In the genomic region with DNA sequence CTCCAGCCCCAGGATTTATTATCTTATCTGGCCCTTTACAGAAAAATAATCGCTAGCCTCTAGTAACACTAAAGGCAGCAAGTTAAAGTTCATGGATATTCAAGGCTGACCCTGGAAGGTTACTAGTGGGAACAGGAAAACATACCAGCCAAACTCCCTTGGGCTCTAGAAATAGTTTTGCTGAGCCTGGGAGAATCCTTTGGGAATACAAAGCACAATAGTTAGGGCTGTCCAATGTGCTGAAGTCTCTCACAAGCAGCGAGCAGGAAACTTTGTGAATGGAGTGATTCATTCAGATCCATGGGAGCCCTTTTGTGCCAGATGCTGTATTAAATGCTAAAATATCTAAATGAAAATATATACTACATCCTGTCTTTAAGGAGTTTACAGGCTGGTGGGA, we compare ENCODE assay signal across 16 mouse cellular contexts. TPM values are rescaled to one million over a fixed set of nuclear protein-coding genes. Genes with fewer than 3 reads are reported as not detected.
A peak's percentile ranks its signal among the peaks of the same experiment; 100 is the strongest.
DNase-seq lines count a peak whose midpoint lies in the region; ATAC-seq and TF ChIP-seq lines count a peak whose summit lies in the region.
"Had no signal": no experiment of that assay in that cellular context is flagged by ENCODE, and none has a peak within 500 bp of the region (broad histone marks: within the 10 kb centered on the region; RNA-seq: fewer than 3 reads in every experiment).

No protein-coding gene starts in this region.

- H3K27ac ChIP-seq in heart, embryonic 12.5 days (ENCODE audit: poor library complexity, severe bottlenecking), result no peak overlapping the region
- 0 out of 2 replicates have a peak overlapping the region, but pooled peaks have one; percentile 74 for H3K27ac ChIP-seq in layer of hippocampus, adult 2 months
- peak overlapping the region; percentile 97 for H3K27ac ChIP-seq in liver, embryonic 15.5 days (replicated peaks)
- no peak overlapping the region for H3K27ac ChIP-seq in hindbrain, postnatal 0 days
- H3K27ac ChIP-seq: midbrain, embryonic 10.5 days had no signal

- H3K9ac ChIP-seq in heart, embryonic 12.5 days, result no peak overlapping the region
- H3K9ac ChIP-seq in liver, embryonic 15.5 days, result no peak overlapping the region
- no peak overlapping the region for H3K9ac ChIP-seq in hindbrain, postnatal 0 days (replicated peaks; ENCODE audit: low read length)
- H3K9ac ChIP-seq: heart, embryonic 13.5 days; stomach, embryonic 15.5 days had no signal

- H3K36me3 ChIP-seq in heart, embryonic 12.5 days, result peaks cover 2% of the 10 kb centered on the region; the same call in 1 of the 2 replicates
- H3K36me3 ChIP-seq in liver, embryonic 15.5 days (replicated peaks), result peaks cover 66% of the 10 kb centered on the region
- no peaks in the 10 kb centered on the region for H3K36me3 ChIP-seq in hindbrain, postnatal 0 days (ENCODE audit: insufficient read depth, low read length)

- WGBS in heart, embryonic 12.5 days, result 31% methylated on average over 2 of the region's 2 CpGs
- 57% methylated on average over 2 of the region's 2 CpGs for WGBS in liver, embryonic 15.5 days (ENCODE audit: insufficient replicate concordance)
- WGBS in hindbrain, postnatal 0 days, result 53% methylated on average over 2 of the region's 2 CpGs

- TF ChIP-seq CTCF in layer of hippocampus, adult 2 months (conservative IDR thresholded peaks at IDR 0.05), result no peak
- TF ChIP-seq CTCF in hindbrain, postnatal 0 days (IDR thresholded peaks at IDR 0.05; ENCODE audit: low read depth), result no peak

- peaks cover 35% of the 10 kb centered on the region for H3K4me1 ChIP-seq in heart, embryonic 12.5 days (replicated peaks)
- H3K4me1 ChIP-seq in liver, embryonic 15.5 days (replicated peaks), result peaks cover 84% of the 10 kb centered on the region
- H3K4me1 ChIP-seq in hindbrain, postnatal 0 days (ENCODE audit: insufficient read depth, low read length), result no peaks in the 10 kb centered on the region

- H3K4me3 ChIP-seq in heart, embryonic 12.5 days, result no peak overlapping the region
- H3K4me3 ChIP-seq in layer of hippocampus, adult 2 months, result no peak overlapping the region
- no peak overlapping the region for H3K4me3 ChIP-seq in liver, embryonic 15.5 days (replicated peaks)
- H3K4me3 ChIP-seq in hindbrain, postnatal 0 days (ENCODE audit: low read length), result no peak overlapping the region
- H3K4me3 ChIP-seq: heart, embryonic 13.5 days; midbrain, embryonic 10.5 days; stomach, embryonic 15.5 days had no signal

- peak; percentile 93 for DNase-seq in heart, adult 11 months
- DNase-seq in layer of hippocampus, adult 2 months (ENCODE audit: low spot score in 2 of 2), result no peak
- no peak for DNase-seq in layer of hippocampus, postnatal 10 days (ENCODE audit: low spot score in 2 of 2)
- DNase-seq in NIH3T3 (ENCODE audit: low read depth), result peak; percentile 66
- DNase-seq in frontal cortex, postnatal 25 days (ENCODE audit: low spot score in 2 of 2), result no peak
- DNase-seq in hindbrain, postnatal 0 days (ENCODE audit: low spot score), result no peak
- DNase-seq: kidney, postnatal 4 days; thymus, postnatal 36 days had no signal

- no peak for ATAC-seq in heart, embryonic 12.5 days (ENCODE audit: insufficient number of reproducible peaks, low FRiP score)
- ATAC-seq in liver, embryonic 15.5 days (ENCODE audit: insufficient read depth), result no peak
- no peak for ATAC-seq in hindbrain, postnatal 0 days
- ATAC-seq: hindbrain, embryonic 16.5 days had no signal

- no peak overlapping the region for H3K4me2 ChIP-seq in heart, embryonic 12.5 days
- 0 out of 2 replicates have a peak overlapping the region, but pooled peaks have one; percentile 11 for H3K4me2 ChIP-seq in liver, embryonic 15.5 days
- H3K4me2 ChIP-seq in hindbrain, postnatal 0 days (ENCODE audit: low read depth, low read length), result no peak overlapping the region
- H3K4me2 ChIP-seq: heart, embryonic 13.5 days; stomach, embryonic 15.5 days had no signal

- no peaks in the 10 kb centered on the region for H3K27me3 ChIP-seq in heart, embryonic 12.5 days (replicated peaks)
- H3K27me3 ChIP-seq in liver, embryonic 15.5 days, result no peaks in the 10 kb centered on the region
- H3K27me3 ChIP-seq in hindbrain, postnatal 0 days (ENCODE audit: insufficient read depth, low read length), result no peaks in the 10 kb centered on the region
- H3K27me3 ChIP-seq: heart, embryonic 13.5 days; stomach, embryonic 15.5 days had no signal

- H3K9me3 ChIP-seq in heart, embryonic 12.5 days (replicated peaks), result no peaks in the 10 kb centered on the region
- no peaks in the 10 kb centered on the region for H3K9me3 ChIP-seq in liver, embryonic 15.5 days (replicated peaks)
- no peaks in the 10 kb centered on the region for H3K9me3 ChIP-seq in hindbrain, postnatal 0 days (ENCODE audit: low read length)
- H3K9me3 ChIP-seq: heart, embryonic 13.5 days; midbrain, embryonic 10.5 days; stomach, embryonic 15.5 days had no signal

RNA-seq across cellular contexts. Expression of gene Mknk1, which starts 7.7 kb away (rescaled TPM):
- polyA plus RNA-seq in heart, embryonic 12.5 days (2016; fragmentation: Nextera tagmentation; extraction: Ambion mirVana), result 20.1 and 21.6 TPM in 2 replicates
- 10 to 100 TPM; 49.5 to 55.6 TPM for total RNA-seq in layer of hippocampus, adult 2 months (2021)
- total RNA-seq in layer of hippocampus, postnatal 10 days (2021), result 10 to 100 TPM; 40.8 to 43.3 TPM
- polyA plus RNA-seq in liver, embryonic 15.5 days (2015; fragmentation: Nextera tagmentation; extraction: Ambion mirVana), result 30.0 and 33.1 TPM in 2 replicates
- 18.4 and 23.2 TPM in 2 replicates for total RNA-seq in hindbrain, postnatal 0 days (2014; rRNA removed)
- polyA plus RNA-seq in hindbrain, postnatal 0 days (2015; fragmentation: Nextera tagmentation; extraction: Ambion mirVana), result 22.0 and 24.5 TPM in 2 replicates

RNA-seq across cellular contexts. Expression of gene Mob3c, which starts 18.8 kb away (rescaled TPM):
- 6.7 TPM in 2 replicates for polyA plus RNA-seq in heart, embryonic 12.5 days (2016; fragmentation: Nextera tagmentation; extraction: Ambion mirVana)
- total RNA-seq in layer of hippocampus, adult 2 months (2021), result 1 to 10 TPM; 4.8 to 5.0 TPM
- 1 to 10 TPM; 4.5 to 4.6 TPM for total RNA-seq in layer of hippocampus, postnatal 10 days (2021)
- 8.0 and 8.2 TPM in 2 replicates for polyA plus RNA-seq in liver, embryonic 15.5 days (2015; fragmentation: Nextera tagmentation; extraction: Ambion mirVana)
- 2.9 and 4.4 TPM in 2 replicates for total RNA-seq in hindbrain, postnatal 0 days (2014; rRNA removed)
- polyA plus RNA-seq in hindbrain, postnatal 0 days (2015; fragmentation: Nextera tagmentation; extraction: Ambion mirVana), result 4.1 and 4.3 TPM in 2 replicates

RNA-seq across cellular contexts. Expression of gene Kncn, which starts 37.5 kb away (rescaled TPM):
- not detected in 2 replicates for polyA plus RNA-seq in heart, embryonic 12.5 days (2016; fragmentation: Nextera tagmentation; extraction: Ambion mirVana)
- total RNA-seq in layer of hippocampus, adult 2 months (2021), result under 1 TPM; 0.41 to 0.42 TPM
- total RNA-seq in layer of hippocampus, postnatal 10 days (2021), result under 1 TPM in 1 of 2 experiments, not detected in 1; 0.25 TPM
- polyA plus RNA-seq in liver, embryonic 15.5 days (2015; fragmentation: Nextera tagmentation; extraction: Ambion mirVana), result not detected in 2 replicates
- total RNA-seq in hindbrain, postnatal 0 days (2014; rRNA removed), result 0.14 TPM in 1 of 2 replicates, not detected in the other
- polyA plus RNA-seq in hindbrain, postnatal 0 days (2015; fragmentation: Nextera tagmentation; extraction: Ambion mirVana), result 0.10 and 0.29 TPM in 2 replicates
- total RNA-seq: adrenal gland, adult 18-20 months; liver, adult 2 months had no signal
- polyA plus RNA-seq: heart, embryonic 13.5 days; liver, adult 2 months; stomach, embryonic 15.5 days had no signal

RNA-seq across cellular contexts. Expression of gene 6430628N08Rik, which starts 43.8 kb away (rescaled TPM):
- polyA plus RNA-seq in heart, embryonic 12.5 days (2016; fragmentation: Nextera tagmentation; extraction: Ambion mirVana), result not detected in 2 replicates
- not detected for total RNA-seq in layer of hippocampus, adult 2 months (2021)
- not detected for total RNA-seq in layer of hippocampus, postnatal 10 days (2021)
- not detected in 2 replicates for polyA plus RNA-seq in liver, embryonic 15.5 days (2015; fragmentation: Nextera tagmentation; extraction: Ambion mirVana)
- total RNA-seq in hindbrain, postnatal 0 days (2014; rRNA removed), result 0.16 and 0.18 TPM in 2 replicates
- 0.49 and 0.58 TPM in 2 replicates for polyA plus RNA-seq in hindbrain, postnatal 0 days (2015; fragmentation: Nextera tagmentation; extraction: Ambion mirVana)
- total RNA-seq: adrenal gland, adult 18-20 months; liver, adult 2 months had no signal
- polyA plus RNA-seq: heart, embryonic 13.5 days; liver, adult 2 months; stomach, embryonic 15.5 days had no signal

Comparison
In these comparisons a context has a peak if more than half of its experiments do, and no peak if none do; other contexts are left out.
1. DNase-seq: peak in heart, adult 11 months (single experiment) and NIH3T3 (single experiment); none in layer of hippocampus, adult 2 months (0 of 2), layer of hippocampus, postnatal 10 days (0 of 2), frontal cortex, postnatal 25 days (0 of 2) and hindbrain, postnatal 0 days (single experiment).
2. H3K27ac ChIP-seq: peak in layer of hippocampus, adult 2 months (single experiment) and liver, embryonic 15.5 days (single experiment); none in heart, embryonic 12.5 days (single experiment) and hindbrain, postnatal 0 days (single experiment).